Mouse (Mus musculus): ENCODE results near the gene Ptpn7.
A peak's percentile ranks its signal among the peaks of the same experiment; 100 is the strongest.

GRCm38 (mm10) chr1:135108611-135109010 lies 23.9 kb upstream of the Ptpn7 start:
- TF ChIP-seq EP300 (IDR thresholded peaks at IDR 0.05) (no peak), CTCF (IDR thresholded peaks at IDR 0.05) (peak; percentile 77)

Data from lung, postnatal 0 days (tissue).